Mouse (Mus musculus): ENCODE measurements around the gene Slc15a1.
A peak's percentile ranks its signal among the peaks of the same experiment; 100 is the strongest.

- no peak for TF ChIP-seq POLR2A (IDR thresholded peaks at IDR 0.05; ENCODE audit: extremely low read depth, insufficient read depth, low read length)
- peak; percentile 60 for TF ChIP-seq CTCF (IDR thresholded peaks at IDR 0.05; ENCODE audit: low read depth, low read length)
Measured at GRCm38 (mm10) chr14:121450504-121451423, 54.3 kb downstream of the Slc15a1 start.

Data from liver, adult 2 months (tissue).